Mouse (Mus musculus): ENCODE results near the gene Hcfc1r1.

GRCm38 (mm10) chr17:23674271-23674952 is 1.0 kb downstream of the Hcfc1r1 start:
- TF ChIP-seq CTCF (IDR thresholded peaks at IDR 0.05; ENCODE audit: low read depth), result no peak
- TF ChIP-seq EP300 (IDR thresholded peaks at IDR 0.05; ENCODE audit: low read depth), result 0 out of 2 replicates have a peak, but pooled peaks have one; percentile 6
